Mouse (Mus musculus): ENCODE results near the gene Pemt. TPM values are rescaled to one million over a fixed set of nuclear protein-coding genes. Genes with fewer than 3 reads are reported as not detected.

Gene Pemt
- polyA plus RNA-seq, 1 experiment from 2014 or later, result 8.3 TPM

- Histone ChIP-seq H3K27me3 (replicated peaks; ENCODE audit: control insufficient read depth, insufficient read depth, low read length) (no peaks in the 10 kb centered on the region), H3K4me2 (ENCODE audit: low read length) (no peak overlapping the region), H3K9me3 (ENCODE audit: control insufficient read depth, low read length) (no peaks in the 10 kb centered on the region), H3K4me3 (ENCODE audit: low read length) (no peak overlapping the region), H3K36me3 (ENCODE audit: control insufficient read depth, insufficient read depth, low read length) (no peaks in the 10 kb centered on the region), H3K9ac (ENCODE audit: low read depth, low read length) (no peak overlapping the region), H3K4me1 (ENCODE audit: control insufficient read depth, insufficient read depth, low read depth, low read length) (no peaks in the 10 kb centered on the region), H3K27ac (ENCODE audit: low read depth, low read length) (no peak overlapping the region)
- ATAC-seq, result no peak
- WGBS, result 68% methylated on average over 9 of the region's 9 CpGs
Observed at GRCm38 (mm10) chr11:59994318-59994717, 52.0 kb downstream of the Pemt start.

- 79% methylated on average over 8 of the region's 8 CpGs for WGBS
- Histone ChIP-seq H3K9me3 (ENCODE audit: control insufficient read depth, low read length) (no peaks in the 10 kb centered on the region), H3K27me3 (replicated peaks; ENCODE audit: control insufficient read depth, insufficient read depth, low read length) (no peaks in the 10 kb centered on the region), H3K36me3 (ENCODE audit: control insufficient read depth, insufficient read depth, low read length) (no peaks in the 10 kb centered on the region), H3K27ac (ENCODE audit: low read depth, low read length) (no peak overlapping the region), H3K4me2 (ENCODE audit: low read length) (no peak overlapping the region), H3K4me1 (ENCODE audit: control insufficient read depth, insufficient read depth, low read depth, low read length) (no peaks in the 10 kb centered on the region), H3K4me3 (ENCODE audit: low read length) (no peak overlapping the region), H3K9ac (ENCODE audit: low read depth, low read length) (no peak overlapping the region)
- ATAC-seq, result no peak
Observed at GRCm38 (mm10) chr11:59991365-59991764, 54.9 kb downstream of the Pemt start.

GRCm38 (mm10) chr11:59989406-59989805, 56.9 kb downstream of the Pemt start:
- Histone ChIP-seq H3K27me3 (replicated peaks; ENCODE audit: control insufficient read depth, insufficient read depth, low read length) (no peaks in the 10 kb centered on the region), H3K4me1 (ENCODE audit: control insufficient read depth, insufficient read depth, low read depth, low read length) (no peaks in the 10 kb centered on the region), H3K4me3 (ENCODE audit: low read length) (no peak overlapping the region), H3K36me3 (ENCODE audit: control insufficient read depth, insufficient read depth, low read length) (no peaks in the 10 kb centered on the region), H3K27ac (ENCODE audit: low read depth, low read length) (no peak overlapping the region), H3K9me3 (ENCODE audit: control insufficient read depth, low read length) (no peaks in the 10 kb centered on the region), H3K4me2 (ENCODE audit: low read length) (no peak overlapping the region), H3K9ac (ENCODE audit: low read depth, low read length) (no peak overlapping the region)
- WGBS, result 53% methylated on average over 1 of the region's 1 CpGs
- ATAC-seq, result no peak

- Histone ChIP-seq H3K36me3 (ENCODE audit: control insufficient read depth, insufficient read depth, low read length) (no peaks in the 10 kb centered on the region), H3K4me3 (ENCODE audit: low read length) (no peak overlapping the region), H3K27ac (ENCODE audit: low read depth, low read length) (no peak overlapping the region), H3K4me1 (ENCODE audit: control insufficient read depth, insufficient read depth, low read depth, low read length) (no peaks in the 10 kb centered on the region), H3K9ac (ENCODE audit: low read depth, low read length) (no peak overlapping the region), H3K4me2 (ENCODE audit: low read length) (no peak overlapping the region), H3K9me3 (ENCODE audit: control insufficient read depth, low read length) (no peaks in the 10 kb centered on the region), H3K27me3 (replicated peaks; ENCODE audit: control insufficient read depth, insufficient read depth, low read length) (no peaks in the 10 kb centered on the region)
- no peak for ATAC-seq
- 83% methylated on average over 5 of the region's 5 CpGs for WGBS
Observed at GRCm38 (mm10) chr11:59977831-59978230, 68.5 kb downstream of the Pemt start.

GRCm38 (mm10) chr11:59975241-59975640, 71.0 kb downstream of the Pemt start:
- ATAC-seq, result no peak
- H3K36me3 ChIP-seq (ENCODE audit: control insufficient read depth, insufficient read depth, low read length), result no peaks in the 10 kb centered on the region
- no peak overlapping the region for H3K27ac ChIP-seq (ENCODE audit: low read depth, low read length)
- no peak overlapping the region for H3K9ac ChIP-seq (ENCODE audit: low read depth, low read length)
- H3K4me3 ChIP-seq (ENCODE audit: low read length), result no peak overlapping the region
- 21% methylated on average over 10 of the region's 10 CpGs for WGBS
- no peaks in the 10 kb centered on the region for H3K4me1 ChIP-seq (ENCODE audit: control insufficient read depth, insufficient read depth, low read depth, low read length)
- no peaks in the 10 kb centered on the region for H3K9me3 ChIP-seq (ENCODE audit: control insufficient read depth, low read length)
- no peak overlapping the region for H3K4me2 ChIP-seq (ENCODE audit: low read length)
- no peaks in the 10 kb centered on the region for H3K27me3 ChIP-seq (replicated peaks; ENCODE audit: control insufficient read depth, insufficient read depth, low read length)

GRCm38 (mm10) chr11:59973389-59973788, 72.9 kb downstream of the Pemt start:
- no peak overlapping the region for H3K4me3 ChIP-seq (ENCODE audit: low read length)
- H3K4me2 ChIP-seq (ENCODE audit: low read length), result no peak overlapping the region
- no peak overlapping the region for H3K9ac ChIP-seq (ENCODE audit: low read depth, low read length)
- no peaks in the 10 kb centered on the region for H3K27me3 ChIP-seq (replicated peaks; ENCODE audit: control insufficient read depth, insufficient read depth, low read length)
- WGBS, result 70% methylated on average over 5 of the region's 5 CpGs
- H3K9me3 ChIP-seq (ENCODE audit: control insufficient read depth, low read length), result no peaks in the 10 kb centered on the region
- no peak overlapping the region for H3K27ac ChIP-seq (ENCODE audit: low read depth, low read length)
- ATAC-seq, result no peak
- H3K36me3 ChIP-seq (ENCODE audit: control insufficient read depth, insufficient read depth, low read length), result no peaks in the 10 kb centered on the region
- H3K4me1 ChIP-seq (ENCODE audit: control insufficient read depth, insufficient read depth, low read depth, low read length), result no peaks in the 10 kb centered on the region

GRCm38 (mm10) chr11:59971691-59972090, 74.6 kb downstream of the Pemt start:
- Histone ChIP-seq H3K4me1 (ENCODE audit: control insufficient read depth, insufficient read depth, low read depth, low read length) (no peaks in the 10 kb centered on the region), H3K27ac (ENCODE audit: low read depth, low read length) (no peak overlapping the region), H3K9me3 (ENCODE audit: control insufficient read depth, low read length) (no peaks in the 10 kb centered on the region), H3K4me3 (ENCODE audit: low read length) (no peak overlapping the region), H3K4me2 (ENCODE audit: low read length) (no peak overlapping the region), H3K9ac (ENCODE audit: low read depth, low read length) (no peak overlapping the region), H3K36me3 (ENCODE audit: control insufficient read depth, insufficient read depth, low read length) (no peaks in the 10 kb centered on the region), H3K27me3 (replicated peaks; ENCODE audit: control insufficient read depth, insufficient read depth, low read length) (no peaks in the 10 kb centered on the region)
- ATAC-seq, result no peak
- WGBS, result 28% methylated on average over 2 of the region's 2 CpGs

GRCm38 (mm10) chr11:59970780-59971179, 75.5 kb downstream of the Pemt start:
- Histone ChIP-seq H3K4me2 (ENCODE audit: low read length) (no peak overlapping the region), H3K36me3 (ENCODE audit: control insufficient read depth, insufficient read depth, low read length) (no peaks in the 10 kb centered on the region), H3K9me3 (ENCODE audit: control insufficient read depth, low read length) (no peaks in the 10 kb centered on the region), H3K4me3 (ENCODE audit: low read length) (no peak overlapping the region), H3K9ac (ENCODE audit: low read depth, low read length) (no peak overlapping the region), H3K27ac (ENCODE audit: low read depth, low read length) (no peak overlapping the region), H3K27me3 (replicated peaks; ENCODE audit: control insufficient read depth, insufficient read depth, low read length) (no peaks in the 10 kb centered on the region), H3K4me1 (ENCODE audit: control insufficient read depth, insufficient read depth, low read depth, low read length) (no peaks in the 10 kb centered on the region)
- WGBS, result 76% methylated on average over 5 of the region's 5 CpGs
- no peak for ATAC-seq

- peaks cover 4% of the 10 kb centered on the region for H3K27me3 ChIP-seq (replicated peaks; ENCODE audit: control insufficient read depth, insufficient read depth, low read length)
- ATAC-seq, result no peak
- H3K9ac ChIP-seq (ENCODE audit: low read depth, low read length), result no peak overlapping the region
- WGBS, result 90% methylated on average over 1 of the region's 1 CpGs
- H3K27ac ChIP-seq (ENCODE audit: low read depth, low read length), result no peak overlapping the region
- H3K9me3 ChIP-seq (ENCODE audit: control insufficient read depth, low read length), result no peaks in the 10 kb centered on the region
- H3K4me2 ChIP-seq (ENCODE audit: low read length), result no peak overlapping the region
- peaks cover 22% of the 10 kb centered on the region for H3K4me1 ChIP-seq (ENCODE audit: control insufficient read depth, insufficient read depth, low read depth, low read length)
- H3K36me3 ChIP-seq (ENCODE audit: control insufficient read depth, insufficient read depth, low read length), result no peaks in the 10 kb centered on the region
- no peak overlapping the region for H3K4me3 ChIP-seq (ENCODE audit: low read length)
Observed at GRCm38 (mm10) chr11:59967765-59968164, 78.5 kb downstream of the Pemt start.

- no peak for ATAC-seq
- H3K36me3 ChIP-seq (ENCODE audit: control insufficient read depth, insufficient read depth, low read length), result peaks cover 5% of the 10 kb centered on the region; the same call in 1 of the 2 replicates
- H3K27me3 ChIP-seq (replicated peaks; ENCODE audit: control insufficient read depth, insufficient read depth, low read length), result peaks cover 7% of the 10 kb centered on the region
- 51% methylated on average over 4 of the region's 4 CpGs for WGBS
- H3K4me1 ChIP-seq (ENCODE audit: control insufficient read depth, insufficient read depth, low read depth, low read length), result peaks cover 22% of the 10 kb centered on the region
- no peak overlapping the region for H3K4me2 ChIP-seq (ENCODE audit: low read length)
- H3K27ac ChIP-seq (ENCODE audit: low read depth, low read length), result no peak overlapping the region
- no peaks in the 10 kb centered on the region for H3K9me3 ChIP-seq (ENCODE audit: control insufficient read depth, low read length)
- H3K4me3 ChIP-seq (ENCODE audit: low read length), result no peak overlapping the region
- H3K9ac ChIP-seq (ENCODE audit: low read depth, low read length), result no peak overlapping the region
Observed at GRCm38 (mm10) chr11:59966102-59966483, 80.2 kb downstream of the Pemt start.
